8 mouse cellular contexts compared by ENCODE assay signal in the genomic region with DNA sequence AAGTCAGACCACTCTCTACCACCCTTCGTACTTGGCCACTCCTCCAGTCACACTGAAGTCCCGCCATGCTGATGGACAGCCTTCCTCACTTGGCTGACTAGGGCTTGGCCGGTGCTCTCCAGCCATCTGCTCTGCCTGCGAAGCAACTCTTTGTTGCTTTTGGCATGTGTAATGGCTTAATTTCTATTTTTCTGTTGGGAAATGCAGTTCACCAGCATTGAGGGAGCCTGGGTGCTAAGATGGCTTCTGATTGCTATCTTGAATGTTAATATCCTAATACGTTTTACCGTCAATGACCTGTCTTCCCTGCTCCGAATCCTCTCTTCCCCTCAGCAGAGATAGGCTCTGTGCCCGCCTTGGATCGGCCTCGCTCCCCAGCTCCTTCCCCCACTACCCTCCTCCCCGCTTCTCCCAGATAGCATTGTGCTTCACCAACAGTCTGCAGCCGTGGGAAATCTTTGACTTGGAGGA.
DNase-seq lines count a peak whose midpoint lies in the region; ATAC-seq and TF ChIP-seq lines count a peak whose summit lies in the region.

No protein-coding gene starts in this region.

- ATAC-seq in intestine, postnatal 0 days = no peak

- no peak overlapping the region for H3K27ac ChIP-seq in intestine, postnatal 0 days (ENCODE audit: low read depth, low read length)

- H3K4me3 ChIP-seq in intestine, postnatal 0 days (ENCODE audit: low read depth, low read length) = no peak overlapping the region

- TF ChIP-seq POLR2A in brain, embryonic 14.5 days (IDR thresholded peaks at IDR 0.05; ENCODE audit: borderline replicate concordance, extremely low read depth, insufficient read depth, insufficient read length, poor library complexity, severe bottlenecking) = no peak

- DNase-seq in kidney, postnatal 10 days = peak; percentile 65
- DNase-seq in kidney, postnatal 25 days = no peak
- DNase-seq in brain, embryonic 14.5 days (ENCODE audit: low read depth) = peak; percentile 61
- DNase-seq in gonadal fat pad, adult 2 months (ENCODE audit: low read depth) = peak; percentile 9
- no peak for DNase-seq in spleen, adult 12 weeks (ENCODE audit: low spot score)
- DNase-seq in yolk sac, embryonic 10.5 days (ENCODE audit: low spot score) = no peak
- no peak for DNase-seq in right cerebral cortex, postnatal 14 days

- no peaks in the 10 kb centered on the region for H3K9me3 ChIP-seq in intestine, postnatal 0 days (ENCODE audit: control insufficient read depth)

- no peak overlapping the region for H3K9ac ChIP-seq in intestine, postnatal 0 days (ENCODE audit: low read depth, low read length)

- no peaks in the 10 kb centered on the region for H3K4me1 ChIP-seq in intestine, postnatal 0 days (replicated peaks; ENCODE audit: control insufficient read depth, insufficient read depth, low read length)

- 61% methylated on average over 12 of the region's 12 CpGs for WGBS in intestine, postnatal 0 days

- H3K36me3 ChIP-seq in intestine, postnatal 0 days (ENCODE audit: control insufficient read depth, insufficient read depth) = no peaks in the 10 kb centered on the region

- TF ChIP-seq CTCF in brain, embryonic 14.5 days (IDR thresholded peaks at IDR 0.05; ENCODE audit: borderline replicate concordance, extremely low read depth, insufficient read depth, insufficient read length) = no peak
- no peak for TF ChIP-seq CTCF in intestine, postnatal 0 days (IDR thresholded peaks at IDR 0.05; ENCODE audit: low read depth)

- H3K4me2 ChIP-seq in intestine, postnatal 0 days (replicated peaks; ENCODE audit: low read depth) = peak overlapping the region; percentile 13; the same call in 1 of the 2 replicates

- H3K27me3 ChIP-seq in intestine, postnatal 0 days (replicated peaks; ENCODE audit: control insufficient read depth, insufficient read depth, low read length) = no peaks in the 10 kb centered on the region

Comparison
In these comparisons a context has a peak if more than half of its experiments do, and no peak if none do; other contexts are left out.
1. DNase-seq: peak in kidney, postnatal 10 days (single experiment), brain, embryonic 14.5 days (single experiment) and gonadal fat pad, adult 2 months (single experiment); none in kidney, postnatal 25 days (0 of 2), spleen, adult 12 weeks (single experiment), yolk sac, embryonic 10.5 days (single experiment) and right cerebral cortex, postnatal 14 days (single experiment).